Mouse (Mus musculus) CD4-positive helper T cell, adult 2 months (primary cell): ENCODE measurements around the gene Mchr1.

Experiments used
- DNase-seq: peaks from one replicate; pipeline ENCODE4 v3.0.0-alpha.2; 2012; ENCODE audit warnings: low read depth, missing footprints, low spot score

The Mchr1 gene

DNA sequence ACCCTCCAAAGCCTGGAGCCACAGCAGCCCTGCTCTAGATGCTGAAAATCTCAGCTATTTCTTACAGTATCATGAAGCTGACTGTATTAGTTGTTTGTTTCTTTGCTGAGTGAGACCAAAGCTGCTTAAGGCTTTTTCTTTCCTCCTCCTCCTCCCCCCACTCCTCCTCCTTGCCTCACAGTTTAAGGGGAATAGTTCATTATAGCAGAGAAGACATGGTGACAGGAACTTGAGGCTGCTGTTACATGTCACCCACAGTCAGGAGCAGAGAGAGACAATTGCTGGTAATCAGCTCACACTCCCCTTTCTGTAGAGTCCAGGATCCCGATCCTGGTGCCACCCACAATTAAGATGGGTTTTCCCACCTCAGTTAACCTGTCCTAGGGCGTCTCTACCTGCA is 38.1 kb downstream of the Mchr1 start:
- DNase-seq, result no peak

DNA sequence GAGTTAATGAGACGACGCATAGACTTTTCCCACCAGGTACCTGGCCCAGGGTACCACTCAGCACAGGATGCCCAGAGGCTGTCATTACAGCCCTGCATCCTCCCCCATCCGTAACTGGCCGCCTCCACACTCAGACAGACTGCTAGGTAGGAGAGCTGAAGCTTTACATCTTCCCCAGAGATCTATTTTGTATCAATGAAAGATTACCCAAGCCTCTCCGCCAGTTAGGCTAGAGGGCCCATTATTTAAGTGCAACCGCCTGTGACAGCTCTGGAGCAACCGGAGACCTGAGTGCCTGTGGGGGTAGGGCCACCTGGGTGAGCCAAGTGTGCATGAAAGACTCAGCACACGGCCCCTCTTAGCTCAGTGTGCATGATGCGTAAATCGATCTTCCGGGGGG is 42.6 kb downstream of the Mchr1 start:
- DNase-seq, result no peak

DNA sequence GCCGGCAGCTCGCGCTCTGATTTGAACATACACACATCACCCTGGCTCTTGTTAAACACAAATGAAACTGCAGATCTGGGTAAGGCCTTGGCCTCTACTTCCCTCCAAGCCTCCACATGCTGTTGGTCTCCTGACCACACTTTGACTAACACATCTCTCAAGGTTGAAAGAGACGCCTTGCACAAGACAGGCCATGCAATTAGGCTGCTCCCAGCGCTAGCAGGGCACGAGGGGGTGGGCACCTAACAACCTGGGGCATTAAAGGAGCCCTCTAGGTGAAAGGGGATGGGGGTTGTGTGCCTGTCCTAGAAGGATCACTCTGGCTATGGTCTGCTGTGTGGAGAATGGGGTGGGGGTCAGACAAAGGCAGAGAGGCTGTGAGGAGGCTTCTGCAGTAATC is 43.4 kb downstream of the Mchr1 start:
- DNase-seq, result no peak

DNA sequence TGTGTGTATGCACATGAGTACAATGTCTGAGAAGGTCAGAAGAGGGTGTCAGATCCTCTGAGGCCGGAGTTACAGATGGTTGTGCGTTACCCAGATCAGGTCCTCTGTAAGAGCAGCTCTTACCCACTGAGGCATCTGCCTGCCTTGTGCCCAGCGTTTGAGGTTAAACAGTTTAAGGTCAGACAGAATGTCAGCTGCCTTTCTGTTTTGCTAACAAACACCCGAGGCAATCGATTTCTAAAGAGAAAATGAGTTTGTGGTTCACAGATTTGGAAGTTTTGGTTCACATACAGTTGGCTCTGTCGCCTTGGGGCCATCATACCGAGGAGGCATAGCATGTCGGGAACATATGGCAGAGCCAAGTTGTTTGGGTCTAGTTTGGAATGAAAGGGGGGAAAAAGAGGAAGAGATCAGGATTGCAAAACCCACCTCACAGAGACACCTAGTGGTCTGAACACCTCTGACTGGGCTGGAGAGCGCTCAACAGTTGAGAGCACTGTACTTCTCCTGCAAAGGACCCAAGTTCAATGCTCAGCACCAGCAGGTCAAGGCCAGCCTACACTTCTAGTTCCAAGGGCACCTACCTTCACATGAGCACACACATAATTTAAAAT is 48.9 kb downstream of the Mchr1 start:
- DNase-seq, result no peak
